Mouse (Mus musculus) liver, adult 2 months (tissue): ENCODE results near the gene Gpr137.

Source experiments
- CTCF ChIP-seq: fragments of 200-500 bp; IDR thresholded peaks from 2 replicates; pipeline ENCODE4 v1.5.1; 2011; ENCODE audit warnings: low read depth, low read length, control low read depth
- POLR2A ChIP-seq: fragments of 200-500 bp; IDR thresholded peaks from 2 replicates; pipeline ENCODE4 v1.6.1; 2011; ENCODE audit warnings: low read length, control low read depth; ENCODE audit not compliant: insufficient read depth; ENCODE audit errors: extremely low read depth

- TF ChIP-seq POLR2A (peak; percentile 80; the same call in 1 of the 2 replicates), CTCF (no peak)
These were observed at the start of gene Gpr137 for GRCm38 (mm10) chr19:6942249-6942691.
